Mouse (Mus musculus) bone marrow macrophage, adult 2 months (primary cell): ENCODE results near the gene Ssr3. TPM values are rescaled to one million over a fixed set of nuclear protein-coding genes. Genes with fewer than 3 reads are reported as not detected.
A peak's percentile ranks its signal among the peaks of the same experiment; 100 is the strongest.

Experiments
- H3K27ac ChIP-seq: 2 replicates; pipeline ENCODE4 v1.5.1; 2012; ENCODE audit warnings: low read depth, low read length; ENCODE audit not compliant: insufficient read depth
- H3K4me1 ChIP-seq: 2 replicates; pipeline ENCODE4 v1.6.1; 2012; ENCODE audit warnings: low read length; ENCODE audit not compliant: control insufficient read depth, insufficient read depth
- H3K4me3 ChIP-seq: 2 replicates; pipeline ENCODE4 v1.5.1; 2012; ENCODE audit warnings: mild to moderate bottlenecking, low read length, moderate library complexity; ENCODE audit not compliant: insufficient read depth
- CTCF ChIP-seq: IDR thresholded peaks from 2 replicates; pipeline ENCODE4 v1.5.1; 2012; ENCODE audit warnings: low read depth, mild to moderate bottlenecking, low read length, moderate library complexity
- POLR2A ChIP-seq: IDR thresholded peaks from 2 replicates; pipeline ENCODE4 v1.6.1; 2012; ENCODE audit warnings: mild to moderate bottlenecking, low read depth, low read length, borderline replicate concordance
- polyA plus RNA-seq: library from polyadenylated mRNA; stranded (reverse); fragments of >200 nt; gene quantifications from 2 replicates; pipeline ENCODE4 v1.2.4, GENCODE M21; 2012; ENCODE audit not compliant: missing spikeins, insufficient read depth, insufficient read length

Gene Ssr3
- polyA plus RNA-seq: 163 and 168 TPM in 2 replicates

GRCm38 (mm10) chr3:65392421-65392817 lies at the start of gene Ssr3:
Gene Ssr3, minus strand, starts transcription at chr3:65392623.
- H3K27ac ChIP-seq: peak within 1 kb of the TSS; percentile 41
- TF ChIP-seq CTCF (no peak), POLR2A (no peak)
- peak within 1 kb of the TSS; percentile 69 for H3K4me3 ChIP-seq
- peaks cover 8% of the 10 kb centered on the region for H3K4me1 ChIP-seq

GRCm38 (mm10) chr3:65441586-65442111 lies 49.2 kb upstream of the Ssr3 start:
- Histone ChIP-seq H3K27ac (no peak overlapping the region), H3K4me3 (no peak overlapping the region), H3K4me1 (peaks cover 4% of the 10 kb centered on the region)
- TF ChIP-seq POLR2A (no peak), CTCF (no peak)

- H3K4me3 ChIP-seq: no peak overlapping the region
- peaks cover 12% of the 10 kb centered on the region for H3K4me1 ChIP-seq
- no peak overlapping the region for H3K27ac ChIP-seq
- TF ChIP-seq CTCF: no peak
- no peak for TF ChIP-seq POLR2A
Measured at GRCm38 (mm10) chr3:65438511-65439228, 46.2 kb upstream of the Ssr3 start.

DNA sequence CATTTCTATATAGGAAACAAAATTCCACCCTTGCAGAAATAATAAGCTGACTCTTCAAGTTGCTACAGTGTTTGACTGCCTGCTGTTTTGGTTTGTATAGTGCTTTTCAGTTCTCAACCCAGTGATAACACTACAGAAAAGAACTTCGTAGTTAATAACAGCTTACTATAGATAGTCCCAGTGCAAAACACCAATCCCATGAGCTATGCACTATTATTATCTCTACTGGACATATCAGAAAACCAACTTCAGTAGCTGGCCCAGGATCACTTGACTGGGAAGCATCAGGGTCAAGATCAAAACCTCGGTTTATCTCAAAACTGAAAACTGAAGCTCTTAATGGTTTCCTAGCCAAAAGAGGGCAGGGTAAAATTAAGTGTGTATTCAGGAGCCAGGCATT lies 43.4 kb upstream of the Ssr3 start:
- H3K4me1 ChIP-seq: peaks cover 10% of the 10 kb centered on the region; the same call in 1 of the 2 replicates
- no peak overlapping the region for H3K4me3 ChIP-seq
- no peak overlapping the region for H3K27ac ChIP-seq
- no peak for TF ChIP-seq POLR2A
- TF ChIP-seq CTCF: no peak

- H3K4me3 ChIP-seq: peak overlapping the region; percentile 12; the same call in 1 of the 2 replicates
- H3K27ac ChIP-seq: peak overlapping the region; percentile 23
Measured at GRCm38 (mm10) chr3:65435101-65435571, 42.7 kb upstream of the Ssr3 start.

GRCm38 (mm10) chr3:65432236-65432635 lies 39.8 kb upstream of the Ssr3 start:
- Histone ChIP-seq H3K27ac (no peak overlapping the region), H3K4me1 (peaks cover 10% of the 10 kb centered on the region; the same call in 1 of the 2 replicates), H3K4me3 (no peak overlapping the region)
- TF ChIP-seq CTCF: no peak
- TF ChIP-seq POLR2A: no peak

More at GRCm38 (mm10) chr3:65435101-65435571, 42.7 kb upstream of the Ssr3 start:
- H3K4me1 ChIP-seq: peaks cover 10% of the 10 kb centered on the region; the same call in 1 of the 2 replicates
- TF ChIP-seq POLR2A (no peak), CTCF (no peak)

DNA sequence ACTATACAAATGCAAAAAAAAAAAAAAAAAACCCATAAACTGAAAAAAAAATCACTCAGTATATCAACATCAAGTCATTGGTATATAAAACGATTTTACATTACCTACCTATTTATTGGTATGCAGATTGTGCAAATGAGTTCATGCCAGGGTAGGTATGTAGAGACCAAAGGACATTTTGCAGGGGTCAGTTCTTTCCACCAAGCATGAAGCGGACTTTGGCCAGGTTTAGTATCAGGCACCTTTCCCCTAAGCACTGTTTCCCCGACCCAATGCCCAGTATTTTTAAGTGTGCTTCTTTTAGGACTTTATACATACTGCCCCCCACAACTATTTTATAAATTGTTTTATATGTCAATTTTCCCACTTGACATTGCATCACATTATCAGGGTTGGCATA lies 27.3 kb upstream of the Ssr3 start:
- no peak overlapping the region for H3K27ac ChIP-seq
- TF ChIP-seq POLR2A (no peak), CTCF (no peak)
- no peak overlapping the region for H3K4me3 ChIP-seq
- peaks cover 12% of the 10 kb centered on the region for H3K4me1 ChIP-seq

- H3K4me1 ChIP-seq: peaks cover 12% of the 10 kb centered on the region
- H3K4me3 ChIP-seq: no peak overlapping the region
- no peak overlapping the region for H3K27ac ChIP-seq
- no peak for TF ChIP-seq POLR2A
- no peak for TF ChIP-seq CTCF
Measured at GRCm38 (mm10) chr3:65417913-65418594, 25.6 kb upstream of the Ssr3 start.

DNA sequence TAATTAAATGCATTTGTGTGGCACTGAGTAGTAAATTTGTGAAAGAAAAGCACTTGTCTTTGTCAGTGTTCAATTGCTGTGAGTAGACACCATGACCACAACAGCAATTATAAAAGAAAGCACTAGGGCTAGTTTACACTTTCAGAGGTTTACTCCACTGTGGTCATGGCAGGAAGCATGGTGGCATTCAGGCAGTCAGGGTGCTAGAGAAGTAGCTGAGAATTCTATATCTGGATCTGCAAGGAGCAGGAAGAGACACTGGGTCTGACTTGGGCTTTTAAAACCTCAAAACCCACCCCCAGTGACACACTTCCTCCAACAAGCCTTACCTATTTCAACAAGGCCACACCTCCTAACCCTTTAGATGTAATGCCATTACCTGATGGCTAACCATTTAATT lies 24.1 kb upstream of the Ssr3 start:
- Histone ChIP-seq H3K4me1 (peaks cover 12% of the 10 kb centered on the region), H3K4me3 (no peak overlapping the region), H3K27ac (no peak overlapping the region)
- TF ChIP-seq CTCF: no peak
- no peak for TF ChIP-seq POLR2A

DNA sequence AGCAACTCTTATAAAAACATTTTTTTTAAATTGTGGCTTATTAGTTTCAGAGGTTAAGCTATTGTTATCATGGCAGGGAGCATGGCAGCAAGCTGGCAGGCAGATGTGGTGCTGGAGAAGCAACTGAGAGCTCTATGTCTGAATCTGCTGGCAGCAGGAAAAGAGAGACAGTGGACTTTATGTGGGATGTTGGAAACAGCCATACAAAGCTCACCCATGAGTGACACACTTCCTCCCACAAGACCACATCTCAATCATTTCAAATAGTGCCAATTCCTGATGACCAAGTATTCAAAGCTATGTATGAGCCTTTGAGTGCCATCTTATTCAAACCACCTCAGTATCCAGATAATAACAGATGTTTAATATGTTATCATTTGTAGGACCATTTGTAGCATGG lies 15.5 kb upstream of the Ssr3 start:
- TF ChIP-seq CTCF: no peak
- TF ChIP-seq POLR2A: no peak

More for the DNA sequence above, 15.5 kb upstream of the Ssr3 start:
- Histone ChIP-seq H3K4me1 (no peaks in the 10 kb centered on the region), H3K4me3 (no peak overlapping the region), H3K27ac (no peak overlapping the region)
